Mouse (Mus musculus) heart, embryonic 11.5 days (tissue): Measurements from ENCODE around the gene Gm10518. TPM values are rescaled to one million over a fixed set of nuclear protein-coding genes. Genes with fewer than 3 reads are reported as not detected.
A peak's percentile ranks its signal among the peaks of the same experiment; 100 is the strongest.
"Not testable (repeated sequence)": the region's sequence is repeated elsewhere in the genome, so short reads cannot be mapped to it uniquely, and the experiment has no call there.

ENCODE experiments used
- ATAC-seq: fragments of 200-750 bp; cut with Nextera tagmentation; replicated peaks from 2 replicates; pipeline ENCODE4 v1.8.0; 2017; ENCODE audit warnings: moderate library complexity; ENCODE audit not compliant: insufficient number of reproducible peaks, low FRiP score, low TSS enrichment
- H3K27ac ChIP-seq: fragments of 300-500 bp; sonication (generic); 2 replicates; pipeline ENCODE4 v1.5.1; 2014; ENCODE audit warnings: mild to moderate bottlenecking, low read depth, low read length
- H3K27me3 ChIP-seq: fragments of 300-500 bp; sonication (generic); 2 replicates; pipeline ENCODE4 v1.6.1; 2014; ENCODE audit warnings: mild to moderate bottlenecking, low read length, mixed read lengths; ENCODE audit not compliant: control insufficient read depth, insufficient read depth
- H3K36me3 ChIP-seq: fragments of 300-500 bp; sonication (generic); 2 replicates; pipeline ENCODE4 v1.6.1; 2014; ENCODE audit warnings: mild to moderate bottlenecking, low read length, moderate library complexity, mixed read lengths; ENCODE audit not compliant: control insufficient read depth, insufficient read depth
- H3K4me1 ChIP-seq: fragments of 300-500 bp; sonication (generic); 2 replicates; pipeline ENCODE4 v1.6.1; 2014; ENCODE audit warnings: low read length; ENCODE audit not compliant: control insufficient read depth, insufficient read depth
- H3K4me2 ChIP-seq: fragments of 300-500 bp; sonication (generic); 2 replicates; pipeline ENCODE4 v1.6.1; 2014; ENCODE audit warnings: mild to moderate bottlenecking, moderate library complexity
- H3K4me3 ChIP-seq: fragments of 300-500 bp; sonication (generic); 2 replicates; pipeline ENCODE4 v1.5.1; 2014; ENCODE audit warnings: low read depth, low read length
- H3K9ac ChIP-seq: fragments of 300-500 bp; sonication (generic); 2 replicates; pipeline ENCODE4 v1.6.1; 2014; ENCODE audit warnings: mild to moderate bottlenecking, low read depth, low read length, moderate library complexity
- H3K9me3 ChIP-seq: fragments of 300-500 bp; sonication (generic); replicated peaks from 2 replicates; pipeline ENCODE4 v1.6.1; 2016; ENCODE audit warnings: low read length; ENCODE audit not compliant: control insufficient read depth
- WGBS: fragments of 180-500 bp; shearing (Covaris S2); extraction: QIAGEN DNeasy Blood & Tissue Kit; methylation state at CpG from one replicate; pipeline ENCODE4 v1.1.7; 2014; ENCODE audit not compliant: insufficient replicate concordance; 5-methylcytosine and 5-hydroxymethylcytosine counted together
- polyA plus RNA-seq: library from polyadenylated mRNA; unstranded; fragments of >200 nt; fragmentation: Nextera tagmentation; extraction: Ambion mirVana; gene quantifications from 2 replicates; pipeline ENCODE4 v1.2.1, GENCODE M21; 2014

Gene Gm10518
- polyA plus RNA-seq, 1 experiment from 2014 or later: 0.37 TPM

DNA sequence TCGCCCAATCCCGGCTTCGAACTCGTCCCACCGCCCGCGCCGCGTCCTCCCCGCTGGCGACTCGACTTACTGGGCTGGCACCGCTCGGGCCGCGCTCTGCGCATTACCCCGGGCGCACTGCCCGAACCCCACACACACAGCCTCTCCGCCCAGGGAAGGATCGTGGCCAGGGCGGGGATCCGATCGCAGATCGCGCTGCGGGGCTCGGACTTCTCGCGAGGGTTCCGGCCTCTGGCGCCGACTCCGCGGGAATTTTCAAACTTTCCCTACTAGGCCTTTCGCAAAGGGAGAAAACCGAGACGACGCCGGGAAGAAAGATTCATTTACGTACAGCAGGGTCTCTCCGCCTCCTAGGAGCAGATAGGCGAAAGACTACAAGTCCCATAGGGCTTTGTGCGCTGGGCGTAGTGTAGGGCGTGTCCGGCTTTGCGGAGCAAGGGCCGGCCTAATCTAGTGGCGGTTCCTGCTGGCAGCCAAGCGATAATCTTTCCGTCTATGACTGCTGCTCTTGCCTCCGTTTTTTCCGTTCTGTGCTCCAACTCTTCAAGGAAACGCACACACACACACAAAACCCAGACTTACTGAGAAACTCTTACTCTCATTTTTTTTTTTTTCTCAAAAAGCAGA is 450 bp downstream of the Gm10518 start, which contains the start of gene Ahctf1:
Gene Ahctf1, minus strand, starts transcription at position 168 of the 627 bp plus-strand sequence.
- H3K36me3 ChIP-seq: peaks cover 3% of the 10 kb centered on the region; the same call in 1 of the 2 replicates
- WGBS: under 1% methylated on average over 56 of the region's 56 CpGs
- no peaks in the 10 kb centered on the region for H3K27me3 ChIP-seq
- H3K4me3 ChIP-seq: peak within 1 kb of the TSS; percentile 95
- peaks cover 4% of the 10 kb centered on the region for H3K4me1 ChIP-seq
- peak; percentile 98 for ATAC-seq
- H3K9ac ChIP-seq: peak within 1 kb of the TSS; percentile 98
- peak within 1 kb of the TSS; percentile 99 for H3K27ac ChIP-seq
- H3K4me2 ChIP-seq: peak within 1 kb of the TSS; percentile 89
- no peaks in the 10 kb centered on the region for H3K9me3 ChIP-seq

- ATAC-seq: no peak
- H3K9ac ChIP-seq: peak overlapping the region; percentile 98
- peaks cover 4% of the 10 kb centered on the region for H3K4me1 ChIP-seq
- no peaks in the 10 kb centered on the region for H3K27me3 ChIP-seq
- H3K4me2 ChIP-seq: peak overlapping the region; percentile 89
- peak overlapping the region; percentile 95 for H3K4me3 ChIP-seq
- no peaks in the 10 kb centered on the region for H3K36me3 ChIP-seq
- H3K27ac ChIP-seq: peak overlapping the region; percentile 99
- H3K9me3 ChIP-seq: no peaks in the 10 kb centered on the region
- 27% methylated on average over 11 of the region's 11 CpGs for WGBS
Observed at GRCm38 (mm10) chr1:179804140-179804881, 1.1 kb downstream of the Gm10518 start.

DNA sequence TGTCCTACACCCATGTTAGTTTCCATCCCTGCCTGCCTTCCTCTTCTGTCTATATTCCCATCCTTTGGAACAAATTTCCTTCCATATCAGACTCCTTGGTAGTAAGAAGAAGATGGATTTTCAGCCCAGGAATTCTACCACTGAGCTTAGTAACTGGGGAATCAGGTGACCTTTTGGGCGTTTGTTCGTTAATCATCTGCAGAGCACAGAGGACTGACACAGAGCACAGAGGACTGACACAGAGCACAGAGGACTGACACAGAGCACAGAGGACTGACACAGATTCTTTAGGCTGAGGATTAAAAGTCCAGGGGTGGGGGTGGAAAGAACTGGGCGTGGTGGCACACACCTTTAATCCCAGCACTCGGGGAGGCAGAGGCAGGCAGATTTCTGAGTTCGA is 2.6 kb downstream of the Gm10518 start:
- H3K36me3 ChIP-seq: no peaks in the 10 kb centered on the region
- H3K9ac ChIP-seq: no peak overlapping the region
- no peak for ATAC-seq
- H3K4me3 ChIP-seq: no peak overlapping the region
- H3K9me3 ChIP-seq: no peaks in the 10 kb centered on the region
- WGBS: 78% methylated on average over 5 of the region's 5 CpGs
- peaks cover 4% of the 10 kb centered on the region for H3K4me1 ChIP-seq
- H3K27me3 ChIP-seq: no peaks in the 10 kb centered on the region
- H3K4me2 ChIP-seq: no peak overlapping the region
- H3K27ac ChIP-seq: no peak overlapping the region

GRCm38 (mm10) chr1:179807468-179807867 is 4.3 kb downstream of the Gm10518 start:
- no peaks in the 10 kb centered on the region for H3K27me3 ChIP-seq
- no peaks in the 10 kb centered on the region for H3K4me1 ChIP-seq
- no peak overlapping the region for H3K27ac ChIP-seq
- no peak overlapping the region for H3K9ac ChIP-seq
- H3K9me3 ChIP-seq: no peaks in the 10 kb centered on the region
- H3K4me3 ChIP-seq: no peak overlapping the region
- ATAC-seq: no peak
- H3K4me2 ChIP-seq: no peak overlapping the region
- 68% methylated on average over 4 of the region's 4 CpGs for WGBS
- H3K36me3 ChIP-seq: no peaks in the 10 kb centered on the region

DNA sequence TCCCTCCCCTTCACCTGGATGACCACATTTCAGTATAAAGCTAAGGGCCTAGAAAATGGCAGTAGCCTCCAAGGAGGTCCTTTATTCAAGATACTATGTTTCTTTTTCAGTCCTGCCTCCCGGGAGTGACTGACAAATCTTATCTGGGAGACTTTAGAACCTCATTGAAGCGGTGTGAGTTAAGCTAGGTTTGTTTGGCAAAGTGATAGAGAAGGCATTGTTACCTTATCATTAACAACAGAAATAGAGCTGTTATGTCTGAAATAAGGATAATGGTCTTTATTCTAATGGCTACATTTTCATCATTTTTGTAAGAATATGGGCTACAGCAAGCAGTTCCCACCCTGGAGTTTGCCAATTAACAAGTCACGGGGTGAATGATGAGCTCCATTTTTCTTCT is 5.1 kb downstream of the Gm10518 start:
- Histone ChIP-seq H3K4me3 (no peak overlapping the region), H3K27me3 (no peaks in the 10 kb centered on the region), H3K4me1 (no peaks in the 10 kb centered on the region), H3K36me3 (no peaks in the 10 kb centered on the region), H3K9me3 (no peaks in the 10 kb centered on the region), H3K4me2 (no peak overlapping the region), H3K9ac (no peak overlapping the region), H3K27ac (no peak overlapping the region)
- WGBS: 34% methylated on average over 3 of the region's 3 CpGs
- ATAC-seq: no peak

GRCm38 (mm10) chr1:179813385-179813784 is 10.2 kb downstream of the Gm10518 start:
- Histone ChIP-seq H3K9me3 (no peaks in the 10 kb centered on the region), H3K4me1 (no peaks in the 10 kb centered on the region), H3K27ac (no peak overlapping the region), H3K4me3 (no peak overlapping the region), H3K36me3 (no peaks in the 10 kb centered on the region), H3K27me3 (no peaks in the 10 kb centered on the region), H3K4me2 (no peak overlapping the region), H3K9ac (no peak overlapping the region)
- no peak for ATAC-seq
- WGBS: 40% methylated on average over 2 of the region's 2 CpGs

- ATAC-seq: no peak
- H3K4me1 ChIP-seq: no peaks in the 10 kb centered on the region
- no peaks in the 10 kb centered on the region for H3K27me3 ChIP-seq
- H3K27ac ChIP-seq: no peak overlapping the region
- H3K36me3 ChIP-seq: no peaks in the 10 kb centered on the region
- H3K4me2 ChIP-seq: no peak overlapping the region
- WGBS: 76% methylated on average over 2 of the region's 2 CpGs
- no peak overlapping the region for H3K9ac ChIP-seq
- H3K4me3 ChIP-seq: no peak overlapping the region
- no peaks in the 10 kb centered on the region for H3K9me3 ChIP-seq
Observed at GRCm38 (mm10) chr1:179814616-179815015, 11.4 kb downstream of the Gm10518 start.

DNA sequence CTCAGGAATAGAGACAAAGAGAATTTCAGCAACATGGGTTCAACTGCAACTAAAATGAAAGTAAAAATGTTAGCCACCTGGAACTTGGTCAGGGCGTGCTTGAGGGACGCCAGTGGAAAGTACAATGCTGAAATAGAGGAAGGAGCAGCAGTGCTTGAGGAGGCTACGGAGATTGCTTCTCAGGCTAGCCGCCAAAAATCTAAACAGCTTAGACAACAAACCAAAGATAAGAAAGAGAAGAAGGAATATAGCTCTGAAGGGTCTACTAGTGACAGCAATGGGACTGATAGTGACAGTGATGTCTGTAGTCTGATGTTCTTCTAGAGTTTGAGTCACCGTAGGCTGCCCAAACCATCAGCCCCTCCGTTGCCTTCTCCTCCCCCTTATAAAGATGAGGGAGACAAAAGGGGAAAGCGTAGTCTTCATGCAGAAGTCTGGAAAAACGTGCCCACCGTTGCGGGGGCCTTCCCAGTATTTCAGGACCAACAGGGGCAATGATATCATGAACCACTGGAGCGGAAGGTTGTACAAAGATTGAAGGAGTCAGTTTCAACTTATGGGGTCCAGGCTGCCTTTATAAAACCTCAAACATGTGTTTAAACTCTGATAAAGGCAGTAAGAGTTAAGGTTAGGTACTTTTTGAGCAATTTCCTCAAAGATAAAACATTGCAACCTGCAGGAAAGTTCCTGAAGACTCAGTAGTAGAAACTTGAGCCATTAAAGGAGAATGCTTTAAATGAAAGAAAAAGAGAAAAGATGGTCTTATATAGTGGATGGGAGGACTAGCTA is 15.5 kb downstream of the Gm10518 start:
- not testable (repeated sequence) for H3K4me3 ChIP-seq

More for the DNA sequence above, 15.5 kb downstream of the Gm10518 start:
- WGBS: 80% methylated on average over 11 of the region's 11 CpGs
- not testable (repeated sequence) for H3K9me3 ChIP-seq, H3K27ac ChIP-seq, H3K27me3 ChIP-seq, H3K4me2 ChIP-seq, H3K9ac ChIP-seq, H3K4me1 ChIP-seq, H3K36me3 ChIP-seq, ATAC-seq
